Mouse (Mus musculus) thymus, postnatal 10 days (tissue): Measurements from ENCODE around the gene Olfr490.

Experiments
- DNase-seq, 2 experiments: peaks; one replicate each; pipeline ENCODE4 v3.0.0; 2021; ENCODE audit warnings: low spot score in 2 of 2

Gene Olfr490

DNA sequence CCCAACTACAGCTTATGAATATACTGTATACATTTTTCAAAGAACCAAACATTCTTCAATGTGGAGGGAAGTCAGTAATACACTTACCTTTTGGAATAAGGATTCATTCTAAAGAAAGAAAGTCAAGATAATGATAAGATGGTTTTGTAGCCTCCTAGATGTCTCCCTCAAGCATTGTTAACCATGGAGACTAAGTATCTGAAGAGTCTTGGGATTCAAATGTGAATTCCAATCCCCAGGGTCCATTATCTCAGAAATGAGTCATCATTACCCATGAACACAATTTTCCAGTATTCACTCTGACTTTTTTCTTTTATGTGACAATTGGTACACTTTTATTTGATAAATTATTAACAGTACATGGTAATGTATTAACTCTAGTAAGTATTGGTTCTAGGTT lies at the start of gene Olfr490:
TSS of gene Olfr490 (minus strand) at position 101 of the 400 bp plus-strand sequence.
- no peak for DNase-seq

DNA sequence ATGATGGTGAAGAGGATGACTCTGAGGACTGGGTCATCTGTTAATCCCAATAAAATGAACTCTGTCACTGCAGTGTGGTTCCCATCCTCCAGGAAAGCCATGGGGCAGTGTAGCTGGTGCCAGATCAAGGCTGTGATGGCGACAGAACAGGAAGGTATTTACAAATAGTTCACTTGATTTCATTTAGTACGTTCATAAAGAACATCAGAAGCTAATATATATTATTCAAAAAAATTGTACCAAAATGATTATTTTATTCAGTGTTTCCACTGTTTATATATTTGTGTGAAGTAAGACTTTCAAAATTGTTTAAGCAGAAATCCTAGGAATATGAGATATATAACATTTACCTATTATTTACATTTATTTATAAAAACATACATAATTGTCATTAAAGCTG lies 34.8 kb upstream of the Olfr490 start, which contains the start of gene Olfr492:
TSS of gene Olfr492 (minus strand) at position 101 of the 400 bp plus-strand sequence.
- DNase-seq, result no peak

DNA sequence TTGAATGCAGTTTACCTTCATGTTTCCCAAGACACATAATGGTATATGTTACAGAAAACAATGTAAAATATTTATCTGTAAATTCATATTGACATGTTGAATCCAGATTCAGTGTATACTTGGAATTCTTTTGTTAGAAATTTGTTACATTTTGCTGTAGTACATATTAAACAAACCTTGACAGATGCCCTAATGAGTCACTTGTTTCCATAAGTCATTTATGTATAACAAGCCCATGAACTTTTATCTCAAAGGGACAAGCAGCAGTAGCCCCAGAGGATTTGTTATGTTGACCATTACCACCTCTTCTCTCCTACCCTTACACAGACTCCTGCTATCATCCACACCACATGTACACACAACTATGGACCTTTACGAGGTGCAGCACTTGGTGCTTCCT lies 24.4 kb upstream of the Olfr490 start, which contains the start of gene Olfr491:
TSS of gene Olfr491 (plus strand) at position 301 of the 400 bp plus-strand sequence.
- no peak for DNase-seq

DNA sequence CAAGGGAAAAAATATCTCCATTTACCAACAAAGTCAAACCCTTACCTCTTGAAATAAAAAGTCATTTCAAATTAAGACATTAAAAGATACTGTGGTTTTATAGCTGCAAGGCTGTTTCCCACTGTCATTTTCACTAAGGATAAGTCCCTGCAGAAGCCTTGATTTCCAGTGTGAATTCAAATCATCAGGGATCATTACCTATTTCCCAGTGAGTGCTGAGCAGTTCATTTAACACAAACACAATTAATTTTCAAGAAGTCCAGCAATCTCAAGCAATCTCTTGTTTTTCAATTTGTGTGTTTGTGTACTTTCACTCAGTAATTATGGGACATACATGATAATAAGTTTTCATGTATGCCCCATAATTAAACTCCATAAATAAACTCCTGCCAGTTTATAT lies 30.5 kb downstream of the Olfr490 start, which contains the start of gene Olfr488:
TSS of gene Olfr488 (minus strand) at position 101 of the 400 bp plus-strand sequence.
- no peak for DNase-seq
